ENCODE assay signal across 27 mouse cellular contexts in genomic region chr12:88458936-88459335, GRCm38 (mm10).
"Had no signal": no experiment of that assay in that cellular context is flagged by ENCODE, and none has a peak within 500 bp of the region (broad histone marks: within the 10 kb centered on the region; RNA-seq: fewer than 3 reads in every experiment).

No protein-coding gene starts in this region.

- H3K9me3 ChIP-seq: embryonic facial prominence, embryonic 10.5 days; embryonic facial prominence, embryonic 12.5 days; embryonic facial prominence, embryonic 13.5 days; embryonic facial prominence, embryonic 15.5 days; forebrain, embryonic 10.5 days; forebrain, embryonic 12.5 days; forebrain, embryonic 13.5 days; forebrain, embryonic 15.5 days had no signal

- H3K4me2 ChIP-seq: embryonic facial prominence, embryonic 12.5 days; embryonic facial prominence, embryonic 13.5 days; embryonic facial prominence, embryonic 15.5 days; forebrain, embryonic 12.5 days; forebrain, embryonic 13.5 days; forebrain, embryonic 15.5 days had no signal

- ATAC-seq: forebrain, embryonic 13.5 days; forebrain, embryonic 14.5 days; forebrain, embryonic 15.5 days; forebrain, embryonic 16.5 days; forebrain, postnatal 0 days had no signal

- H3K27ac ChIP-seq: embryonic facial prominence, embryonic 10.5 days; embryonic facial prominence, embryonic 12.5 days; embryonic facial prominence, embryonic 13.5 days; embryonic facial prominence, embryonic 15.5 days; forebrain, embryonic 10.5 days; forebrain, embryonic 12.5 days; forebrain, embryonic 13.5 days; forebrain, embryonic 15.5 days; gastrocnemius, adult 2 months had no signal

- H3K4me3 ChIP-seq: embryonic facial prominence, embryonic 10.5 days; embryonic facial prominence, embryonic 12.5 days; embryonic facial prominence, embryonic 13.5 days; embryonic facial prominence, embryonic 15.5 days; erythroblast, embryonic 14.5 days; forebrain, embryonic 10.5 days; forebrain, embryonic 12.5 days; forebrain, embryonic 13.5 days; forebrain, embryonic 15.5 days; gastrocnemius, adult 2 months had no signal

- H3K27me3 ChIP-seq: embryonic facial prominence, embryonic 12.5 days; embryonic facial prominence, embryonic 13.5 days; embryonic facial prominence, embryonic 15.5 days; forebrain, embryonic 12.5 days; forebrain, embryonic 13.5 days; forebrain, embryonic 15.5 days had no signal

- H3K9ac ChIP-seq: embryonic facial prominence, embryonic 12.5 days; embryonic facial prominence, embryonic 13.5 days; embryonic facial prominence, embryonic 15.5 days; forebrain, embryonic 12.5 days; forebrain, embryonic 13.5 days; forebrain, embryonic 15.5 days; forebrain, postnatal 0 days had no signal

- DNase-seq: cerebellum, adult 2 months; cerebellum, adult 8-10 months; cerebellum, adult 9-10 months; cerebellum, adult 9-11 months; cerebellum, postnatal 10 days; cerebellum, postnatal 14 days; cerebellum, postnatal 25 days; cerebellum, postnatal 36 days; embryo, embryonic 11 days; forebrain, postnatal 0 days; gastrocnemius, adult 2 months; gastrocnemius, postnatal 10 days; gastrocnemius, postnatal 14 days; gastrocnemius, postnatal 25 days; gastrocnemius, postnatal 36 days; heart, adult 18-20 months had no signal

- H3K4me1 ChIP-seq: embryonic facial prominence, embryonic 10.5 days; embryonic facial prominence, embryonic 12.5 days; embryonic facial prominence, embryonic 13.5 days; embryonic facial prominence, embryonic 15.5 days; forebrain, embryonic 10.5 days; forebrain, embryonic 12.5 days; forebrain, embryonic 13.5 days; forebrain, embryonic 15.5 days had no signal
